Mouse (Mus musculus) ovary, postnatal 14 days (tissue): Measurements from ENCODE around the gene Ccdc34.
"Not testable (repeated sequence)": the region's sequence is repeated elsewhere in the genome, so short reads cannot be mapped to it uniquely, and the experiment has no call there.

Experiments
- DNase-seq: peaks from one replicate; pipeline ENCODE4 v3.0.0; 2022; ENCODE audit warnings: low spot score

Ccdc34 gene

GRCm38 (mm10) chr2:110077655-110078054 is 60.0 kb downstream of the Ccdc34 start:
- DNase-seq = no peak

- DNase-seq = no peak
Observed at GRCm38 (mm10) chr2:110080532-110080931, 62.9 kb downstream of the Ccdc34 start.

DNA sequence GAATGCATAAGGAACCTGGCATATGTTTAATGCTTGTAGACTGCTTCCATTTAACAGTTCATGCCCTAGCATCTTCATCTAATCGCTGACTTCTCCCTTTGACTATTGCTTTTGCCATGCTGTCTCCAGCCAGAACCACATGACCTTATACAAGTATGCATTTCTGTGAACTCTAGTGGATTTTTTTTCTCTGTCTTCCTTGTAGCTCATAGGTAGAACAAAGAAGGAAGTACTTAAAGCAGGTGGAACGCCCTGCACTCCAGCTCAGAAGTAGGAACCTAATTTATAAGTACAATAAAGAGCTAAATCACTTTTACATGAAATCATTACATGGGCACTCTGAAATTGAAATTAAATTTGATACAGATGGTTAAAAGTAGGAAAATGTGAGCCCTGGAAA is 65.4 kb downstream of the Ccdc34 start:
- DNase-seq = no peak

DNA sequence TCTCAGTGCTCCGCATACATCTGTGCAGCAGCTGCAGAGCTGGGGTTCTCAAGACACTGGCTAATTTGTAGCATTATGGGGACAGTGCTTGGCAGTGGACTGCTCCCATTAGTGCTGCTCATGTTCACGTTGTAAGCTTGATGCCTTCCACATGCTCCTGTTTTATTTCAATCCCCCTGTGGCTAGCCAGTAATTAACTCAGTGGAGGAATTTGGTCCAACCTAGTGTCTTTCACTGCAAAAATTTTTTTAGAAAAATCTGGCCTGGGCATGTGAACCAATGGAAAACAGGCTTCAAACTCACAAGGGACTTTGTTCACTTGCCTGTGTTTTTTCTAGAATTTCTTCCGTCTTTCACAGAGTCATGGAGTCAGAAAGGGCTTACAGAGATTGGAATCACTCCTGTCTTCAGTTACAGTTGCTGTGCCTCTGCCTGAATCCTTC is 68.1 kb downstream of the Ccdc34 start:
- DNase-seq = no peak

GRCm38 (mm10) chr2:110114133-110114532 is 96.5 kb downstream of the Ccdc34 start:
- no peak for DNase-seq

DNA sequence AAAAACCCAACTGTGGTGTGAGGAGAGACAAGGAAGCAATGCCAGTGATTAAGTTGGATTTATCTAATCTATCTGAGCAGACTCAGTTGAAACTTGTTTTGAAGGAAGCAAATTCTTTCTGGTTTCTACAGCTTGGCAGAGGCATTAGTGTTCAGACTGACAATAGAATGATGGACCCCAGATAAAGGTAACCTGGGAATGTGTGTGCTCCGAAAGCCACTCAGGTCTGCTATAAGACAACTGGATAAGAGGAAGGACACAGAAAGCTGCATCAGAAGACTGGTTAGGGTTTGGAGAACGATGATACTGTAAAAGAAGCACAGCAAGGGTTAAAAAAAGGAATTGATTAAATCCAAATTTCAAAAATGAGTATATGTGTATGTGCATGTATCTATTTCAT is 111.8 kb downstream of the Ccdc34 start:
- no peak for DNase-seq

DNA sequence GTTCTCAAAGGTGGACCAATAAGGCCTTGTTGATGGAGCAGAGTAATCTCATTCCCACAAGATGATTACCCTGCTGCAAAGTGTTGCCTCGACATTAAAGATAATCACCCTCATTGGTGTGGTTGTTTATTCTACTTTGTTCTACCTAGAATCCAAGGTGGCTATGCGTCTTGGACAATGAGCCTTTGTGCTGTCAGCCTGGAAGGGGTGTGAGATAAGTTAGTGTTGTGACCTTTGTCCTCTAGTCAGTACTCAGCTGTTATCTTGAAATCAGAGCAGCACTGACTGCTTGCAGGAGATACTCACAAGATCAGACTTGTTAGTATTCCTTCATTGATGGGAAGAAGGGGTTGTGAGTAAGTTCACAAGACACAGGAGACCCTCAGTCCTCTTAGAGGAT is 114.0 kb downstream of the Ccdc34 start:
- DNase-seq = no peak

- DNase-seq = no peak
Observed at GRCm38 (mm10) chr2:110133356-110134115, 115.9 kb downstream of the Ccdc34 start.

DNA sequence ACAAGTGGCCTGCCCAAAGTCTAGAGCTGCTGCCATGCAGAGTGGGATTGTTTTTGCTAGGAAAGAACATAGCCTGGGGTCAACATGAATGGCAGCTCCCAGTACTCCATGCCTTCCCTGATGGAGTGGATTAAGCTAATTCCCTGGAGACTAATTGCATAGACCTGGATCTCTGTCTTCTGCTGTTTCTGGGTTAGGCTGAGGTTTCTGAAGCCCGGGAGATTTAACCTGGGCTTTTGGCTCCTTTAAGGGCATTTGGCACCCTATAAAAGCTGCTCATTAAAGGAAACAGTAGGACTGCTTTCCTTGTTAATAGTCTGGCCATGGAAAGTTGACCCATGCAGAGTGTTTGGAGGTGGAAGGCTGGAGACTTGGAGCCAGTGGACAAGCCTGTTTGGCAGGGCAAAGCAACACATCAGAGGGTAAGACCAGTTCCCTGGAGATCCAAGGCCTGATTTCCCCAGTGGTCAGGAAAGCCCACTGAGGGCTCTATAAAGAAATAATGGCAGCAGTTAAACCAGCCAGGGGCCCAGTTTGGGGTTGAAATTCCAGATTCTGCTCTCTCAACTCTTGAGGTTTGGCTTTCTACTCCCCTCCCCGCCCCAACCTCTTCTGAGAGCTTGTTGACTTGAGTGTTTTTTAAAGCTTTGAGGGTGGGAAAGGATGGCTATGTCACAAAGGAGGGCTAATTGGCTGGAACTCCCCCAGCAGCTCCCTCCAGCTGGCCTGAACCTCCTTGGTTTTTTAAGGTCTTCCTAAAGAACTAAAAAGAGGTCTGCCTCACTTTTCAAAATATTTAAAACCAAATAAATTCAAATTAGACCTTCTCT is 117.4 kb downstream of the Ccdc34 start:
- no peak for DNase-seq

DNA sequence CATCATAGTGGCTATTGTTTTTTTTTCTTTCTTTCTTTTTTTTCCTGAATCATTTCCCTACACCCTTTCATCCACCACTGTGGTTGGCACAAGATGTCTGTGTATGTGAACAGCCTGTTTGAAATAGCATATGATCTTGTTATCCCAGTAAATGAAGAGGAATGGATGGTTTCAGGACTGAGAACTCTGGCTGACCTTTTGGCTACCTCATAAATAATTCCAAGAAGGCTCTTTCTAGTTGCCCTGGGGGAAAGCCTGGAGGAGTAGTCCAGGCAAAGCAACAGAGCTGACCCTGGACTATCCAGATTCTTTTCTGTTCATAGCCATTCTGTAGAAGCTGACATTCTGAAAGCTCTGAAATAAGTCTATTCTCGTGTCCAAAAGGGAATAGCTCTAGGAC is 119.7 kb downstream of the Ccdc34 start:
- no peak for DNase-seq

DNA sequence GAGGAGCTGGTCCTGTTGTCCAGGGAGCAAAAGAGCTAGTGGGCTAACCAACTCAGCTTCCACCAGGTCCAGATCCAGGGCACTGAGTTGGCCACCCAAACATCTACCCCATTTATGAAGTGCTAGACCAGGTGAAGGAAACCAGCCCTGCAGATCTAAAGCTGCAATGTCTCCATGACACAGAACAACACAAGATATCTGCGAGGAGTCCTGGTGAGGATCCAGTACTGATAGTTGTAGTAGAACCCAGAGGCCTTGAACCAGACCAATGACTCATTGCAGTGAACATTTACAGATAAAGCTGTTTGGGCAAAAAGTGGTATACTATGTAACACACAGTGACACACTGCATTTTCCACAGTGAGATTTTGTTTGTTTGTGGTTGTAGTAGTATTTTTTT is 120.5 kb downstream of the Ccdc34 start:
- DNase-seq = no peak

DNA sequence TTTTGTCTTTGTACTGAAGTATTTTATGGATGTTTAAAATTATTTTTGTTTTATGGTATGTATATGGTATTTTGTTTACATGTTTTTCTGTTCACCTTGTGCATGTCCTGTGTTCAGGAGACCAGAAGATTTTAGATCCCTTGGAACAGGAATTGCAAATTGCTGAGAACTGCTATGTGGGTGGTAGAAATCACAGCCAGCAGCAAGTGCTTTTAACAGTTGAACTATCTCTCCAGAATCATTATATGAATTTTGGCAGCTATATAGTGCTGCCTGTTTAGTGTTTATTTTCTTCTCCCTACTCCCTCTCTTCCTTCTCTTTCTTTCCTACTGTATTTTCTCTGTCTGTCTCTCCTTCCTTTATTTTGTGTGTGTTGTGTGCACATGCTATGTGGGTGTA is 130.4 kb downstream of the Ccdc34 start:
- DNase-seq = not testable (repeated sequence)

DNA sequence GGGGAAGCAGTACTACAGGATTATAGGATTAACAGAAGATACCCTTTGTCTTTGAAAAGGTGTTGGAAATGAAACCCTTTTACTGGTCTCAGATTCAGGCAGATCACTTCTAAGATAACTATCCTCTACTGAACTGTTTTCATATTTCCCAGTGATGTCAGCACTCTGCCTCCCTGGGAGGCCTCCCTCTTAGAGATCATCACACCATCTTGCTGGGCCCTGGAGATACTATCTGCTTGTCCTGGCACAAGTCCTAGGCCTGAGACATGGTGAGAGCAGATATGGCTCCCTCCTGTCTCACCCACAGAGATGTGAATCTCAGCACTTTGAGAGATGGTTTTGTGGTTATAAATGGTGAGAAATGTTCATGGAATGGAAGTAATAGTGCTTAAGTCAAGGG is 131.6 kb downstream of the Ccdc34 start:
- no peak for DNase-seq

GRCm38 (mm10) chr2:110156321-110156720 is 138.7 kb downstream of the Ccdc34 start:
- no peak for DNase-seq

DNA sequence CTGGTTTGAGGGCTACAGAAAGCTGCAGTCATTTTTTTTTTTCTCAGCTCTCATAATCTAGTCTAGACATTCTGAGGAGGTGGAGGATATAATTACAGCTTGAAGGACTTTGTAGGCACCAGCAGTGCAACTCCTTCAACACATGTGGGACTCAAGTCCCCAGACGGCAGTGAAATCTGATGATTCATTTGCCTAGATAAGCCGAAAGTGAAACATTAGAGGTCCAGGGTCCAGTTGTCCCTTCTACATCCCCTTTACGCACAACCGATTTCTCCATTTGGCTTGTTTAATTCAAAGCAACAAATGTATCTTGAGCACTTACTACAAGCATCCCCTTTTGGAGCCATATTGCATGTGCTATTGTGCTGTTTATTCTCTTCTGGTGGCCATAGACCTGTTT is 147.4 kb downstream of the Ccdc34 start:
- DNase-seq = no peak

DNA sequence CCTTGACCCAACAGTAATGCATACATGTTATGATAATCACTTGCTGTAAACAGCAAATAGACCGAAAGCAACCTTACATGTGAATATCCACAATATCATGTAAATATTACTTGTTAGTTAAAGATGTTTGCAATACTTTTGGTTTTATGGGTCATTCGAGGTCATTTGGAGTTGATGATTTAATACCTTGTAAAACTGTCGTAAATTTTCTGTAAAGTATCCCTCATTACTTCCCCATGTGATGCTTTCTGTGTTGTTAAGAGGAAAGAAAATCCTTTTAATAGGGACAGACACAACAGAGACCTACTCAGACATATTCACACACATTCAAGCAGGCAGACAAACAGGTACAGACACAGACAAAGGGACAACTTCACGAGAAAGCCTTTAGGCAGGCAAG is 150.1 kb downstream of the Ccdc34 start:
- DNase-seq = no peak

- no peak for DNase-seq
Observed at GRCm38 (mm10) chr2:110168361-110168760, 150.7 kb downstream of the Ccdc34 start.

GRCm38 (mm10) chr2:110172456-110172855 is 154.8 kb downstream of the Ccdc34 start:
- no peak for DNase-seq

DNA sequence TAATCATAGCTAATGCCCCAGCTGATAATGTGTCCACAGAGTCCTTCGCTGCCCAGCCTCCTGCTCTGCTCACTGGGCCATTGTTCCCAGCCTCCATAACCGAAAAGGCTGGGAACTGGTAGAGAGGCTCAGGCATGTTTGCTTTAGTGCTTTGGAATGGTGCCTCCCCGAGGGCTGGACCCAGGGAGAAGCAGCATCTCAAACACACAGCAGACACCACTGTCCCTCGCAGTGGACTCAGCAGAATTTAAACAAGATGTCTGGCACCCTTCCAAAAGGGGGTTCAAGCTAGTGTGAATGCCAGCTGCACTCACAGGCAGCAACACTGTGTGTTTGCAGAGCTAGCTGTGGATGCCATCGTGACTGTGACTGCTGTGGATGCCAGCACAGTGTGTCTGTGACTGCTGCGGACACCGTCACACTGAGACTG is 156.2 kb downstream of the Ccdc34 start:
- DNase-seq = no peak

GRCm38 (mm10) chr2:110176761-110177400 is 159.3 kb downstream of the Ccdc34 start:
- no peak for DNase-seq

DNA sequence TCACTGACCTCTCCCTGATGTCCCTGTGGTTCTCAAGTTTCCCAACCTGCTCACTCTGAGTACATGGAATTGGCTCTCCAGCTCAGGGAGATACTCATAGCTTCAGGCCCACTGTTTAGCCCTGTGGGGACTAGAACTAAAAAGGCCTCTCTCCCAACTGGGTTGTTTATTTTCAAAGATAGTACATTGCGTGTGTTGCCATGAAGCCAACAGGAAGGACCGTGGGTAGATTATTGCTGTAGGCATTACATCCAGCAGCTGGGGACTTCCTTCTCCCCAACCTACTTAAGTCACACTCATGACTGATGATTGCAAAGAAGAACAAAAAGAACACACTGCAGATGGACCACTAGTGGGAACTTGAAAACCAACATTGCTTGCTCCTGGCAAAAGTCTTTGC is 159.8 kb downstream of the Ccdc34 start:
- DNase-seq = no peak

GRCm38 (mm10) chr2:110177879-110178278 is 160.3 kb downstream of the Ccdc34 start:
- peak; percentile 38 for DNase-seq
